Mouse (Mus musculus): ENCODE measurements around the gene Dvl1.

GRCm38 (mm10) chr4:155904318-155905102 lies 57.3 kb downstream of the Dvl1 start:
- TF ChIP-seq CTCF (IDR thresholded peaks at IDR 0.05; ENCODE audit: insufficient read depth, low read depth, low read length) (no peak), POLR2A (IDR thresholded peaks at IDR 0.05; ENCODE audit: insufficient read depth, low read depth, low read length) (no peak)
